Mouse (Mus musculus) T-helper 2 cell (primary cell): ENCODE results near the gene Crlf1.

ENCODE experiments used
- in situ Hi-C: fragments of 300-600 bp; cut with MboI, MseI; formaldehyde crosslinking; loops from one replicate; pipeline ENCODE4 v1.15.1; 2025; ENCODE audit warnings: high pct_unique_total_duplicates

Gene Crlf1

GRCm38 (mm10) chr8:70517940-70518643 is 25.1 kb downstream of the Crlf1 start:
- in situ Hi-C loops = loop anchor here (25.0 kb wide), 1 partner anchor 1144 kb away; the partner anchor contains the start of gene Unc13a

DNA sequence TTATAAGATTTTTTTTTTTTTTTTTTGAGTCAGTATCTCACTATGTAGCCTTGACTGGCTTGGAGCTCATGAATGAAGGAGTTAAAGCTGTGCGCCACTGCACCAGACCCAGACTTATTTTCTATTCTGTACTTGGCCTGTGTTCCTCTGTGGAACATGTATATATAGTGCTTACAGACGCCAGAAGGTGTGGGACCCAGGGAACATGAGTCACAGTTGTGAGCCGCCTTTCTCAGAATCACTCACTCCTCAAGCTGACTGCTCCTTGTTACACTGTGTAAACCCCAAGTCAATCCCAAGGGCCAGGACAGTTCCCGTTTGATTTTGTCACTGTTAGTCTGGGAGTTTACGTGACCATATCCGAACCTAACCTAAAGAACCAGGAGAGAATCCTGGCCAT is 26.1 kb downstream of the Crlf1 start:
- in situ Hi-C loops = loop anchor here (25.0 kb wide), 1 partner anchor 1143 kb away; the partner anchor contains the start of gene Unc13a

GRCm38 (mm10) chr8:70519606-70520005 is 26.6 kb downstream of the Crlf1 start:
- in situ Hi-C loops = loop anchor here (25.0 kb wide), 1 partner anchor 1143 kb away; the partner anchor contains the start of gene Unc13a

GRCm38 (mm10) chr8:70522592-70523403 is 29.8 kb downstream of the Crlf1 start:
- in situ Hi-C loops = loop anchor here (25.0 kb wide), 1 partner anchor 1140 kb away; the partner anchor contains the start of gene Unc13a

- in situ Hi-C loops = no loop called here
Measured at GRCm38 (mm10) chr8:70527111-70527511, 34.2 kb downstream of the Crlf1 start.

DNA sequence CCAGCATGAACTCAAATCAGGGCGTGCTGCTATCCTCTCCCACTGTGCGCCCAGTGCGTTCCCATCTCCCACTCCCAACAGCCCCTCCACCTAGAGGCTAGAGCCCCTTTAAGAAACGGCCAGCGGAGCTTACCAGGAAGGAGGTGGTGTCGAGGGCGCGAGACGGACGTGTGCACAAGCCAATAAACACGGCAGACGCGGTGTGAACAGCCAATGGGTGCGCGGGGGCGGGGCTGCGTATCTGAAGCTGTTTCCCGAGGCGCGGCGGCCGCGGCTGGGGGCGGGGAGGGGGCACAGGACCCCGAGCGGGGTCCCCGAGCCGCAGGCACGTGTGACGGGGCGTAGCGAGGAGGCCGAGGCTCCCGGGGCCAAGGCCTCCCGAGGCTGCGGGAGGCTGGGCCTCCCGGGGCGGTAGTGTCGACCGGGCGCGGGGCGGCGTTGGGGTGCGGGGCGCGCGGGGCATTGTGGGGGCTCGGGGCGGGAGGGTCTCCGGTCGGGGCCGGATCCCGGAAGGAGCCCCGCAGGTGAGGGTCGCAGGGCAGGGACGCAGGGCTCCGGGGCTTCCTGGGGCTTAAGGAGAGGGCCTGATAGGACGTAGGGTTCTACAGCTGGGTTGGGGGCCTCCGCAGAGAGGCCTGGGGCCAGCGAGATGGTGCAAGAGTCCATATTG is 34.7 kb downstream of the Crlf1 start, which contains the start of the genes Fkbp8 and Kxd1:
Fkbp8 (plus strand) TSS at position 213 of the 670 bp plus-strand sequence.
Kxd1 (minus strand) TSS at position 445 of the 670 bp plus-strand sequence.
- in situ Hi-C loops = no loop called here

GRCm38 (mm10) chr8:70528182-70528797 is 35.3 kb downstream of the Crlf1 start:
- in situ Hi-C loops = no loop called here

GRCm38 (mm10) chr8:70529299-70529698 is 36.3 kb downstream of the Crlf1 start:
- in situ Hi-C loops = no loop called here

GRCm38 (mm10) chr8:70529741-70530161 is 36.8 kb downstream of the Crlf1 start:
- in situ Hi-C loops = no loop called here

- in situ Hi-C loops = no loop called here
Measured at GRCm38 (mm10) chr8:70530314-70530713, 37.4 kb downstream of the Crlf1 start.

GRCm38 (mm10) chr8:70534281-70534680 is 41.3 kb downstream of the Crlf1 start:
- in situ Hi-C loops = no loop called here

DNA sequence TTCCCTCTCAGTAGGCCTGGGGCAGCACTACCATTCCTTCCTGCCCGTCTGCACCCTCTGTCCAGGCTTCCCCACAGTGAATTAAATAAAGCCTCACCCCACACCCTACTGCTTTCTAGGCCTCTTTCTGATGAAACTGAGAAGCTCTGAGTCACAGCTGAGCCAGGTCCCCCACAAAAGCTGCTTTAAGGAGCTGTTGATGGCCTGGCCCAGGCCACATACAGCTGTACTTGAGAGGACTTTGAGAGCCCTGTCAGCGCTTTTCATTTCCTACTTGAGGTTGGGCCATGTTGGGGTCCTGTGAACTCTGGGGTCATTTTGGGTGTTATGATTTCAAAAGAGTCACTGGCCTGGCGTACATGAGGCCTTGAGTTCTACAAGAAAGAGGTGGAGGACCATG is 42.3 kb downstream of the Crlf1 start:
- in situ Hi-C loops = no loop called here

GRCm38 (mm10) chr8:70535701-70536100 is 42.7 kb downstream of the Crlf1 start:
- in situ Hi-C loops = no loop called here

GRCm38 (mm10) chr8:70538024-70538579 is 45.1 kb downstream of the Crlf1 start:
- in situ Hi-C loops = no loop called here

GRCm38 (mm10) chr8:70538633-70539076 is 45.7 kb downstream of the Crlf1 start:
- in situ Hi-C loops = no loop called here

GRCm38 (mm10) chr8:70539077-70539813 is 46.3 kb downstream of the Crlf1 start, which contains the start of gene Ell:
TSS of gene Ell (plus strand) at chr8:70539457.
- in situ Hi-C loops = no loop called here

GRCm38 (mm10) chr8:70540013-70540506 is 47.1 kb downstream of the Crlf1 start:
- in situ Hi-C loops = no loop called here

DNA sequence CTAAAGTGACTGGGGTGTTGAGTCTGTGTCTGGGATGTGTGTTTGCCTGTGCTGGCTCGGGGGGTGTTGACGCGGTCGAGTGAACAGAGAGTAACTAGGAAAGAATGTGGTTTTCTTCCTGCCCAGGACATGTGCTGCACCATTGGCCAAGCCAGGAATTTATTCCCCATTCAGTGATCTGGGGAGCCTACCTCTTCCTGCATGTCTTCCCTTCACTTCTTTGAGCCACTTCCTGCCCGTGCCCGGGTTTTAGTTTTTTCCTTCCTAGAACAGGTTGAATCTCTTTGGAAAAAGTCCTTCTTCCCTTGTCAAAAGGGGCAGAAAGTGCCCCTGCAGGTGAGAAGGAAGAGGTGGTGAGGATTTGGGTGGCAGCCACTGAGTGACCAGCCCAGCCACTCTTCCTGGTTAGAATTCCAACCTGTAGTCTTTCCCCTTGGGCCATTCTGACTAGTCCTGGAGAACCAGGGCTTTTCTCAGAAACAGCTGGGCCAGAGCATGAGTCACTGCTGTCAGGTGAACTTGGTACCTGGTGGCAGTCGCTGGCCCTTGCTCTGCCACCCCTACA is 47.6 kb downstream of the Crlf1 start:
- in situ Hi-C loops = no loop called here

DNA sequence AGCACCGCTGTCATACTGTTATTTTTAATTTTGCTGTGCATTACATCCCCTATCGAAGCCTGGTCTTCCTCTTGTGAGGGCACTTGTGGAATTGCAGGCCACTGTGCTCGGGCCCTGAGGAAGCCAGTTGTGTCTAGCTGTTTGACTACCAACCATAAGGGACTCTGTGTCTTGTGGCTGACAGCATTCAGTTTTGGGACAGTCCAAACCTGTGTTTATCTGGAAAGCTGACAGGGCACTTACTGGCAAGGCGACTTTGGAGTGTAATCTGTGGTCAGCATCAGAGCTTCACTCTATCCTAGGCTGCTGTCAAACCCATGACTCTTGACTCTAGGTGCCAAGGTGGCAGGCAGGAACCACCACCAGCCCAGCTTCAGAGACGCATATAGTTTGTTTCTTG is 48.1 kb downstream of the Crlf1 start:
- in situ Hi-C loops = no loop called here
